Mouse (Mus musculus) liver, adult 2 months (tissue): ENCODE measurements around the gene Slc35b2.

Experiments used
- CTCF ChIP-seq: fragments of 200-500 bp; IDR thresholded peaks from 2 replicates; pipeline ENCODE4 v1.5.1; 2011; ENCODE audit warnings: low read depth, low read length, control low read depth
- POLR2A ChIP-seq: fragments of 200-500 bp; IDR thresholded peaks from 2 replicates; pipeline ENCODE4 v1.6.1; 2011; ENCODE audit warnings: low read length, control low read depth; ENCODE audit not compliant: insufficient read depth; ENCODE audit errors: extremely low read depth

DNA sequence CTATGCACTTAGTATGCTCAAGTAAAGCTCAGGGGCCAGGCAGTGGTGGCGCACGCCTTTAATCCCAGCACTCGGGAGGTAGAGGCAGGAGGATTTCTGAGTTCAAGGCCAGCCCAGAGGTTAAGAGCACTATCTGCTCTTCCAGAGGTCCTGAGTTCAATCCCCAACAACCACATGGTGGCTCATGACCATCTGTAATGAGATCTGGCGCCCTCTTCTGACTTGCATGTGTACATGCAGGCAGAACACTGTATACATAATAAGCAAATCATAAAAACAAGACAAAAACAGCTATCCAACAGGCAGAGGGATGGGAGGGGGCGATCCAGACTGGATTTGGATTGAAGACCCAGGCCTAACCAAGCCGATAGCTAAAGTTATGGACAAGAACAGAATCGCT is 15.2 kb downstream of the Slc35b2 start:
- TF ChIP-seq CTCF, result peak; percentile 31; the same call in 1 of the 2 replicates
- TF ChIP-seq POLR2A, result no peak
